Mouse (Mus musculus) hindbrain, embryonic 16.5 days (tissue): Measurements from ENCODE around the gene Lrp10. TPM values are rescaled to one million over a fixed set of nuclear protein-coding genes. Genes with fewer than 3 reads are reported as not detected.
A peak's percentile ranks its signal among the peaks of the same experiment; 100 is the strongest.

Experiments
- ATAC-seq: fragments of 200-750 bp; cut with Nextera tagmentation; 2 replicates; pipeline ENCODE4 v1.8.0; 2017; ENCODE audit warnings: moderate TSS enrichment, moderate library complexity
- H3K27ac ChIP-seq: fragments of 300-500 bp; sonication (generic); 2 replicates; pipeline ENCODE4 v1.5.1; 2014; ENCODE audit warnings: low read depth, mild to moderate bottlenecking, control low read depth, low read length, moderate library complexity
- H3K27me3 ChIP-seq: fragments of 300-500 bp; sonication (generic); replicated peaks from 2 replicates; pipeline ENCODE4 v1.6.1; 2014; ENCODE audit warnings: low read length; ENCODE audit not compliant: control insufficient read depth, insufficient read depth
- H3K36me3 ChIP-seq: fragments of 300-500 bp; sonication (generic); 2 replicates; pipeline ENCODE4 v1.6.1; 2014; ENCODE audit warnings: mild to moderate bottlenecking, low read length, moderate library complexity, mixed read lengths; ENCODE audit not compliant: control insufficient read depth, insufficient read depth
- H3K4me1 ChIP-seq: fragments of 300-500 bp; sonication (generic); 2 replicates; pipeline ENCODE4 v1.6.1; 2014; ENCODE audit warnings: low read depth, low read length; ENCODE audit not compliant: control insufficient read depth, insufficient read depth
- H3K4me2 ChIP-seq: fragments of 300-500 bp; sonication (generic); 2 replicates; pipeline ENCODE4 v1.6.1; 2014; ENCODE audit warnings: mild to moderate bottlenecking, low read length, control low read depth, moderate library complexity
- H3K4me3 ChIP-seq: fragments of 300-500 bp; sonication (generic); 2 replicates; pipeline ENCODE4 v1.5.1; 2014; ENCODE audit warnings: mild to moderate bottlenecking, low read length, control low read depth, moderate library complexity
- H3K9ac ChIP-seq: fragments of 300-500 bp; sonication (generic); 2 replicates; pipeline ENCODE4 v1.6.1; 2014; ENCODE audit warnings: low read depth, mild to moderate bottlenecking, control low read depth, low read length, moderate library complexity
- H3K9me3 ChIP-seq: fragments of 300-500 bp; sonication (generic); 2 replicates; pipeline ENCODE4 v1.6.1; 2014; ENCODE audit warnings: mild to moderate bottlenecking, low read length, moderate library complexity; ENCODE audit not compliant: control insufficient read depth
- WGBS: fragments of 180-500 bp; shearing (Covaris S2); extraction: QIAGEN DNeasy Blood & Tissue Kit; methylation state at CpG from one replicate; pipeline ENCODE4 v1.1.7; 2014; 5-methylcytosine and 5-hydroxymethylcytosine counted together
- polyA plus RNA-seq: library from polyadenylated mRNA; unstranded; fragments of >200 nt; fragmentation: Nextera tagmentation; extraction: Ambion mirVana; gene quantifications from 2 replicates; pipeline ENCODE4 v1.2.1, GENCODE M21; 2015

Gene Lrp10
- polyA plus RNA-seq, 1 experiment from 2014 or later, result 31.4 TPM

DNA sequence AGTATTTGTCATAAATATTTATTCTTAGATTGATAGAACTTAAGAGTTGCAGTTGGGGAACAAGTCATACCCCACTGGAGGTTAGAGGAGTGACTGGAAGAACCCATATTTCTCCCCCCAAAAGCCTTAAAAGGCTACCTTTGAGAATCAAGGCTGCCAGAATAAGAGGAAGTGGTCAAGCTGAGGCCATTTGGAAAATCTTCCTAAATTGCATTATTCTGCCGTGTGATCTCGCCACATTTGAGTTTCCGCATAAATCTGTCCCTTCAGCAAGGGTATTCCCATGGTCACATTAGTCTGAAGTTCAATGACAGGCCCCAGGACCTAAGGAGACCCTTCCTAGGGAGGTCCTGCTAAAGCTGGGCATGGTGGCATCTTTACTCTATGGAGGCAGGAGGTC is 21.4 kb upstream of the Lrp10 start:
- Histone ChIP-seq H3K36me3 (no peaks in the 10 kb centered on the region), H3K4me1 (no peaks in the 10 kb centered on the region), H3K9me3 (no peaks in the 10 kb centered on the region), H3K27ac (no peak overlapping the region), H3K27me3 (no peaks in the 10 kb centered on the region), H3K4me2 (no peak overlapping the region), H3K4me3 (no peak overlapping the region), H3K9ac (no peak overlapping the region)
- 83% methylated on average over 3 of the region's 3 CpGs for WGBS
- ATAC-seq, result no peak

- no peaks in the 10 kb centered on the region for H3K4me1 ChIP-seq
- no peak overlapping the region for H3K9ac ChIP-seq
- no peak overlapping the region for H3K4me2 ChIP-seq
- H3K27me3 ChIP-seq, result no peaks in the 10 kb centered on the region
- WGBS, result 37% methylated on average over 3 of the region's 3 CpGs
- no peaks in the 10 kb centered on the region for H3K9me3 ChIP-seq
- ATAC-seq, result peak; percentile 60
- no peak overlapping the region for H3K4me3 ChIP-seq
- H3K27ac ChIP-seq, result no peak overlapping the region; the same call in 1 of the 2 replicates
- H3K36me3 ChIP-seq, result no peaks in the 10 kb centered on the region
Observed at GRCm38 (mm10) chr14:54443196-54443595, 20.7 kb upstream of the Lrp10 start.

- Histone ChIP-seq H3K9ac (no peak overlapping the region), H3K4me1 (no peaks in the 10 kb centered on the region), H3K27me3 (no peaks in the 10 kb centered on the region), H3K27ac (0 out of 2 replicates have a peak overlapping the region, but pooled peaks have one; percentile 29), H3K4me3 (no peak overlapping the region), H3K36me3 (no peaks in the 10 kb centered on the region), H3K9me3 (no peaks in the 10 kb centered on the region), H3K4me2 (no peak overlapping the region)
- no peak for ATAC-seq
- WGBS, result 65% methylated on average over 15 of the region's 15 CpGs
Observed at GRCm38 (mm10) chr14:54443712-54444618, 20.0 kb upstream of the Lrp10 start.

DNA sequence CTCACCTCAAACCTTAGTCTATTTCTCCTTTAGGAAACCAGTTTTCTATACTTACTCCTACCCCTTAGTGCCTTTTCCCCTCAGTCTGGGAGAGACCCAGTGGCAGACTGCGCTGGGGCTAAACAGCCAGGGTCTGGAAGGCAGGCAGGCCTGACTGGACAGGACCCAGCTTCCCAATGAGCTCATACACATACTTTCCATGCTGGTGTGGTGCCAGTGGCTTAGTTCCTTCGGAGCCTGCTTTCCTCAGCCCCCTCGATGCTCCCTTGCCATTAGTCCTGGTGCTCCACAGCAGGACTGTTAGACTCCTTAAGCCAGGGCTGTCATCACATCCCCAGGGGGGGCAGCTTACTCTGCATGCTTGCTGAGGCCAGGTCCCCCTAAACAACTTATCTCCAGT is 18.5 kb upstream of the Lrp10 start:
- Histone ChIP-seq H3K9me3 (no peaks in the 10 kb centered on the region), H3K36me3 (no peaks in the 10 kb centered on the region), H3K27me3 (no peaks in the 10 kb centered on the region), H3K4me3 (no peak overlapping the region), H3K4me2 (no peak overlapping the region), H3K9ac (no peak overlapping the region), H3K4me1 (0 out of 2 replicates have a peak, but pooled peaks cover 2% of the 10 kb centered on the region), H3K27ac (no peak overlapping the region)
- WGBS, result 55% methylated on average over 3 of the region's 3 CpGs
- ATAC-seq, result no peak

DNA sequence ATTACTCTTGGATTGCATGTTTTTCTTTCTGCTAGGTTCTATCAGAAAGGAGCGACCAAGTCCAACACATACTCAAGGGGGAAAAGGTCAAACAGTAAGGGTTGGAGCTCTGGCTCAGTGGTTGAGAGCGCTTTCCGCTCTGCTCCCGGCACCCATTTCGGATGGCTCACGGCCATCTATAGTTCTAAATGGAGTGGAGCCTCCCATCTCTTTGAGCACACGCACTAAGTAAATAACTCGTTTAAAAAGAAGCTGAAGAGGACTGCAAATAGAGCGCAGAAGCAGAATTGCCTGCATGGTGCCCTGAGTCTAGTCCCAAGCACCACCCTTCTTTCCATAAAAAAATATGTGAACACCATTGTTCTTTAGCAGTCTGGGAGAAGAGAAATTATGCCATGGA is 10.4 kb upstream of the Lrp10 start:
- H3K27ac ChIP-seq, result no peak overlapping the region
- H3K9me3 ChIP-seq, result no peaks in the 10 kb centered on the region
- H3K4me2 ChIP-seq, result no peak overlapping the region
- no peak overlapping the region for H3K4me3 ChIP-seq
- H3K27me3 ChIP-seq, result no peaks in the 10 kb centered on the region
- ATAC-seq, result no peak
- H3K4me1 ChIP-seq, result 0 out of 2 replicates have a peak, but pooled peaks cover 2% of the 10 kb centered on the region
- WGBS, result 88% methylated on average over 9 of the region's 9 CpGs
- H3K9ac ChIP-seq, result no peak overlapping the region
- H3K36me3 ChIP-seq, result no peaks in the 10 kb centered on the region

GRCm38 (mm10) chr14:54454669-54455528 is 9.0 kb upstream of the Lrp10 start:
- Histone ChIP-seq H3K36me3 (no peaks in the 10 kb centered on the region), H3K27ac (no peak overlapping the region), H3K4me3 (no peak overlapping the region), H3K27me3 (no peaks in the 10 kb centered on the region), H3K9ac (no peak overlapping the region), H3K4me2 (no peak overlapping the region), H3K9me3 (no peaks in the 10 kb centered on the region), H3K4me1 (no peaks in the 10 kb centered on the region)
- no peak for ATAC-seq
- 86% methylated on average over 11 of the region's 11 CpGs for WGBS

DNA sequence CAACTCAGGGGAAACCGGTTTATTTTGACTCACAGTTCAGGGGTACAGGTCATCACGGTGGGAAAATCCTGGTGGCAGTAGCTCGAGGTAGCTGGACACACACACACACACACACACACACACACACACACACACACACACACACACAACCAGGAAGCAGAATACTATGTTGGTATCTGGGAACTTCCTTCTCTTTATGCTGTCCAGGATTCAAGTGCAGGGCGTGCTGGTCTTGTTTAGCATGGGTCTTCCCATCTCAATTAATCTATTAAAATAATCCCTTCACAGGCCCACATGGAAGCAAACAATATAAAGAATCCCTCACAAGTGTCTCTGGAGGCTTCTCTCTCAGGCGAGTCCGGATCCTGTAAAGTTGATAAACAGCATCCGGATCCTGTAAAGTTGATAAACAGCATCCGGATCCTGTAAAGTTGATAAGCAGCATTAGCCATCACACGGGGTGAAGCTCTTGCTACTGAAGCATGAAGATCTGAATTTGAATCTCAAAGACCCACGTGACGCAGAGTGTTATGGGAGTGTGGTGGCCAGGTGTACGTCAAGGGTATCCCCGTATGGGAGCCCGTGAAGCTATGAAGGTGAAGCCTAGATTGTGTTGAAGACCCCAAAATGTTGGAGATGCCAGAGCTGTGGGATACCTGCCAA is 5.9 kb upstream of the Lrp10 start:
- 90% methylated on average over 14 of the region's 14 CpGs for WGBS
- H3K4me1 ChIP-seq, result no peaks in the 10 kb centered on the region

DNA sequence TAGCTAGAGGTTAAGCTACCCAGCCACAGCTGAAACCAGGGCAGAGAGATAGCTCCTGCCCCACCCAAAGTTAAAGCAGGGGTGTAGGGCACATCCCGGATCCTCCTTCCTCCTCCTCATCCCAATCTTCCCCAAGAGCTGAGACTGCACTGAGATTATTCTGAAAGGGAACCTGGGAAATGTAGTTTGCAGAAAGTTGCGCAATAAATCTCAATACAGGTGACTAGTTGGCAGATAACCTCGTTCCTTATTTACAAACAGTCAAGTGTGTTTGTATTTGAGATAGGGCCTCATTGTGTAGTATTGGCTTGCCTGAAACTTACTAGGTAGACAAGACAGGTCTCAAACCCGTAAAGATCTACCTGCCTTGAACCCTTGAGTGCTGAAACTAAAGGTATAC is 1.8 kb upstream of the Lrp10 start:
- Histone ChIP-seq H3K36me3 (no peaks in the 10 kb centered on the region), H3K4me1 (peaks cover 3% of the 10 kb centered on the region), H3K4me2 (no peak overlapping the region), H3K27me3 (no peaks in the 10 kb centered on the region), H3K4me3 (no peak overlapping the region), H3K27ac (no peak overlapping the region), H3K9me3 (no peaks in the 10 kb centered on the region), H3K9ac (no peak overlapping the region)
- ATAC-seq, result no peak
- 92% methylated on average over 4 of the region's 4 CpGs for WGBS

More for the DNA sequence above, 5.9 kb upstream of the Lrp10 start:
- Histone ChIP-seq H3K4me3 (no peak overlapping the region), H3K9me3 (no peaks in the 10 kb centered on the region), H3K36me3 (no peaks in the 10 kb centered on the region), H3K27me3 (no peaks in the 10 kb centered on the region), H3K9ac (no peak overlapping the region), H3K4me2 (no peak overlapping the region), H3K27ac (no peak overlapping the region)
- no peak for ATAC-seq
